Mouse (Mus musculus) myocyte (in vitro differentiated cells): ENCODE data around the gene Ppp1r26. TPM values are rescaled to one million over a fixed set of nuclear protein-coding genes. Genes with fewer than 3 reads are reported as not detected.

Source experiments
- H3K27me3 ChIP-seq: one replicate; pipeline ENCODE4 v1.6.1; 2011; ENCODE audit not compliant: control insufficient read depth, insufficient read depth, insufficient read length
- H3K36me3 ChIP-seq: one replicate; pipeline ENCODE4 v1.6.1; 2011; ENCODE audit not compliant: control insufficient read depth, insufficient read depth
- H3K4me2 ChIP-seq: one replicate; pipeline ENCODE4 v1.6.1; 2011; ENCODE audit warnings: low read depth, control low read depth
- H3K4me3 ChIP-seq: one replicate; pipeline ENCODE4 v1.5.1; 2011; ENCODE audit warnings: mild to moderate bottlenecking, control low read depth, moderate library complexity
- H3K79me2 ChIP-seq: one replicate; pipeline ENCODE4 v1.6.1; 2011; ENCODE audit not compliant: control insufficient read depth, insufficient read depth
- H3ac ChIP-seq: one replicate; pipeline ENCODE4 v1.6.1; 2011; ENCODE audit not compliant: control insufficient read depth, insufficient read length
- CEBPB ChIP-seq: IDR thresholded peaks from 2 replicates; pipeline ENCODE4 v1.6.1; 2011; ENCODE audit warnings: mild to moderate bottlenecking, moderate library complexity; ENCODE audit not compliant: poor library complexity, insufficient read depth, severe bottlenecking
- E2F4 ChIP-seq: IDR thresholded peaks from one replicate; pipeline ENCODE4 v1.6.1; 2011; ENCODE audit warnings: mild to moderate bottlenecking, control low read depth, moderate library complexity; ENCODE audit not compliant: insufficient read depth
- MAX ChIP-seq: IDR thresholded peaks from one replicate; pipeline ENCODE4 v1.6.1; 2011; ENCODE audit warnings: low read depth, mild to moderate bottlenecking, control low read depth
- MYOD1 ChIP-seq, 3 experiments: IDR thresholded peaks; one replicate each; pipeline ENCODE4 v1.6.1; 2011; ENCODE audit warnings: control low read depth in 2 of 3, low read depth in 2 of 3, mild to moderate bottlenecking in 2 of 3, moderate library complexity in 1 of 3; ENCODE audit not compliant: insufficient read length in 2 of 3, control insufficient read depth in 1 of 3
- MYOG ChIP-seq, 3 experiments: IDR thresholded peaks; one replicate each; pipeline ENCODE4 v1.6.1; 2011; ENCODE audit warnings: control low read depth in 2 of 3, low read depth in 2 of 3, mild to moderate bottlenecking in 2 of 3; ENCODE audit not compliant: insufficient read length in 2 of 3, control insufficient read depth in 1 of 3, insufficient read depth in 1 of 3
- POLR2A ChIP-seq: IDR thresholded peaks from one replicate; pipeline ENCODE4 v1.6.1; 2011; ENCODE audit warnings: low read depth, mild to moderate bottlenecking, control low read depth, moderate library complexity; ENCODE audit not compliant: insufficient read length
- POLR2AphosphoS2 ChIP-seq: IDR thresholded peaks from one replicate; pipeline ENCODE4 v1.6.1; 2011; ENCODE audit warnings: low read depth, control low read depth; ENCODE audit not compliant: insufficient read length
- REST ChIP-seq: IDR thresholded peaks from one replicate; pipeline ENCODE4 v1.6.1; 2011; ENCODE audit warnings: mild to moderate bottlenecking, control low read depth, moderate library complexity; ENCODE audit not compliant: insufficient read depth, insufficient read length
- SRF ChIP-seq: IDR thresholded peaks from one replicate; pipeline ENCODE4 v1.6.1; 2011; ENCODE audit warnings: low read depth; ENCODE audit not compliant: control insufficient read depth, insufficient read length
- TCF12 ChIP-seq: IDR thresholded peaks from one replicate; pipeline ENCODE4 v1.6.1; 2011; ENCODE audit warnings: mild to moderate bottlenecking, control low read depth; ENCODE audit not compliant: poor library complexity, insufficient read depth, severe bottlenecking
- TCF3 ChIP-seq: IDR thresholded peaks from one replicate; pipeline ENCODE4 v1.6.1; 2011; ENCODE audit warnings: low read depth, control low read depth; ENCODE audit not compliant: insufficient read length
- USF1 ChIP-seq: IDR thresholded peaks from one replicate; pipeline ENCODE4 v1.6.1; 2011; ENCODE audit warnings: low read depth, mild to moderate bottlenecking, control low read depth, moderate library complexity
- polyA plus RNA-seq: library from polyadenylated mRNA; unstranded; fragments of >200 nt; fragmentation: generic; extraction: Trizol; gene quantifications from one replicate; pipeline ENCODE4 v1.2.1, GENCODE M21; 2012; ENCODE audit warnings: missing spikeins

Gene Ppp1r26
- polyA plus RNA-seq, 1 experiment, result not detected

DNA sequence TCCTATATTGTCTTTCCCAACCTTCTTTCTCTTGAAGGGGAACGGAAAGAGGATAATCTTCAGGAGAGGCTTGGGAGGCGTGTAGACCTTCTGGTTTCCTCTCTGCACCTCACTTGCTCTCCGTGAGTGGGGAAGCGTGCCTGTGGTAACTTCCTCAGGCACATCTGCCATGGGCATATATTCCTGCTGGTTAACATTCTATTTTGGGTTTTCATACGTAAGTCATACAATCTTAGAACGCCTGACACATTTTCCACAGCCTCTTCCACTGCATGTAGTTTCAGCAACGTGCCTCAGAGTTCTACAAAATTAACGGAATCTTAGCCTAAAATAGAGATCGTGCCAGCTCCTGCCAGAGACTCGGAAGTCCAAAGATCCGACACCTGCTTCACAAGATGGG, 11.2 kb upstream of the Ppp1r26 start:
- H3ac ChIP-seq, result no peak overlapping the region
- TF ChIP-seq REST, result no peak
- no peak for TF ChIP-seq E2F4
- no peak for TF ChIP-seq MYOD1 (IDR thresholded peaks at IDR 0.05; ENCODE audit: control insufficient read depth in 1 of 3, insufficient read length in 2 of 3, low read depth in 2 of 3)
- no peak for TF ChIP-seq USF1
- no peak for TF ChIP-seq MAX
- TF ChIP-seq POLR2AphosphoS2, result no peak
- no peak for TF ChIP-seq TCF12
- TF ChIP-seq CEBPB, result no peak
- no peak for TF ChIP-seq POLR2A
- TF ChIP-seq MYOG (IDR thresholded peaks at IDR 0.05; ENCODE audit: control insufficient read depth in 1 of 3, insufficient read depth in 1 of 3, insufficient read length in 2 of 3, low read depth in 2 of 3), result no peak
- TF ChIP-seq TCF3, result no peak
- no peak for TF ChIP-seq SRF
- H3K27me3 ChIP-seq, result peaks cover 4% of the 10 kb centered on the region
- no peak overlapping the region for H3K4me3 ChIP-seq
- H3K79me2 ChIP-seq, result no peaks in the 10 kb centered on the region
- H3K36me3 ChIP-seq, result no peaks in the 10 kb centered on the region
- H3K4me2 ChIP-seq, result no peak overlapping the region

- H3K79me2 ChIP-seq, result no peaks in the 10 kb centered on the region
- no peak overlapping the region for H3ac ChIP-seq
- no peak overlapping the region for H3K4me3 ChIP-seq
- H3K27me3 ChIP-seq, result peaks cover 1% of the 10 kb centered on the region
- H3K4me2 ChIP-seq, result no peak overlapping the region
- H3K36me3 ChIP-seq, result no peaks in the 10 kb centered on the region
- TF ChIP-seq MAX (no peak), POLR2A (no peak), REST (no peak), E2F4 (no peak), MYOD1 (IDR thresholded peaks at IDR 0.05; ENCODE audit: control insufficient read depth in 1 of 3, insufficient read length in 2 of 3, low read depth in 2 of 3) (no peak), TCF12 (no peak), POLR2AphosphoS2 (no peak), MYOG (IDR thresholded peaks at IDR 0.05; ENCODE audit: control insufficient read depth in 1 of 3, insufficient read depth in 1 of 3, insufficient read length in 2 of 3, low read depth in 2 of 3) (no peak), USF1 (no peak), TCF3 (no peak), CEBPB (no peak), SRF (no peak)
Observed at GRCm38 (mm10) chr2:28440842-28441241, 5.8 kb upstream of the Ppp1r26 start.

DNA sequence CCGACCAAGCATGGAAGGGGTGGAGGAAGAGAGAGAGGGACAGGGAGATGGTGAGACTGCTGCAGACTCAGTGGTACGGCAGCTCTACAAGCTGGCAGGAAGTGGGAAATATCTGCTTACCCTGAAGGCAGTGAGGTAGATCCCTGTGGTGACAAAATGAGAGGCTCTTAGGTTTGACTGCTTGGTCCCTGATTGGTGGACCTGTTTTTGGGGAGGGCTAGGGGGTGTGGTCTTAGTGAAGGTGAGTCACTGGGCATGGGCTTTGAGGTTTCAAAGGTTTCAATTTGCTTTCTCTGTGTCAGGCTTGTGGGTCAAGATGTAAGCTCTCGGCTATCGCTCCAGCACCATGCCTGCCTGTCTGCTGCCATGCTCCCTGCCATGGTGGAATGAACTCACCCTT, 1.5 kb upstream of the Ppp1r26 start:
- Histone ChIP-seq H3K4me2 (no peak overlapping the region), H3ac (no peak overlapping the region), H3K36me3 (no peaks in the 10 kb centered on the region), H3K27me3 (peaks cover 38% of the 10 kb centered on the region), H3K4me3 (no peak overlapping the region), H3K79me2 (no peaks in the 10 kb centered on the region)
- TF ChIP-seq MAX (no peak), MYOD1 (IDR thresholded peaks at IDR 0.05; ENCODE audit: control insufficient read depth in 1 of 3, insufficient read length in 2 of 3, low read depth in 2 of 3) (no peak), REST (no peak), E2F4 (no peak), SRF (no peak)

DNA sequence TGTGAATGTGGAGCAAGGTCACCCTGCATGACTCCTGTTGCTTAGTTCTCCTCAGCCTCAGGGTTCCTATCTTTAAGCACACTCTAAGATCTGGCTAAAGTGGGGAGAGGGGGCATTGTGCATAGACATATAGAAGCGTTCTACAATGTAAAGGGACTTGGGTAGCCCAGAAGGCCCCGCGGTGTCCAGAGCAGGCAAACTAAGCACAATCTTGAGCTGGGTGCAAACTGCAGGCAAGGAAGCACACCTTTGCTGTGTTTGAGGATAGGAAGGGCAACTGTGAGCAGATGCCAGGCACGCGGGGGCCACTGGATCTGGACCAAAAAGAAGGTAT, 452 bp upstream of the Ppp1r26 start:
- Histone ChIP-seq H3K4me3 (no peak overlapping the region), H3K36me3 (no peaks in the 10 kb centered on the region), H3K79me2 (no peaks in the 10 kb centered on the region), H3K27me3 (peaks cover 47% of the 10 kb centered on the region), H3K4me2 (no peak overlapping the region), H3ac (no peak overlapping the region)
- no peak for TF ChIP-seq CEBPB
- no peak for TF ChIP-seq TCF3
- TF ChIP-seq POLR2A, result no peak
- no peak for TF ChIP-seq MAX
- TF ChIP-seq REST, result no peak
- TF ChIP-seq E2F4, result no peak
- no peak for TF ChIP-seq SRF
- TF ChIP-seq USF1, result no peak
- no peak for TF ChIP-seq MYOG (IDR thresholded peaks at IDR 0.05; ENCODE audit: control insufficient read depth in 1 of 3, insufficient read depth in 1 of 3, insufficient read length in 2 of 3, low read depth in 2 of 3)
- TF ChIP-seq POLR2AphosphoS2, result no peak
- TF ChIP-seq MYOD1 (IDR thresholded peaks at IDR 0.05; ENCODE audit: control insufficient read depth in 1 of 3, insufficient read length in 2 of 3, low read depth in 2 of 3), result no peak
- TF ChIP-seq TCF12, result no peak

GRCm38 (mm10) chr2:28447315-28447670, 693 bp downstream of the Ppp1r26 start:
- H3K27me3 ChIP-seq, result peaks cover 58% of the 10 kb centered on the region
- H3K4me2 ChIP-seq, result no peak overlapping the region
- no peak overlapping the region for H3K4me3 ChIP-seq
- no peaks in the 10 kb centered on the region for H3K36me3 ChIP-seq
- no peaks in the 10 kb centered on the region for H3K79me2 ChIP-seq
- H3ac ChIP-seq, result no peak overlapping the region
- TF ChIP-seq E2F4 (no peak), MYOG (IDR thresholded peaks at IDR 0.05; ENCODE audit: control insufficient read depth in 1 of 3, insufficient read depth in 1 of 3, insufficient read length in 2 of 3, low read depth in 2 of 3) (no peak), CEBPB (no peak), TCF3 (no peak), MYOD1 (IDR thresholded peaks at IDR 0.05; ENCODE audit: control insufficient read depth in 1 of 3, insufficient read length in 2 of 3, low read depth in 2 of 3) (no peak), MAX (no peak), SRF (no peak), REST (no peak), POLR2AphosphoS2 (no peak), TCF12 (no peak), USF1 (no peak), POLR2A (no peak)
